Mouse (Mus musculus) neural tube, embryonic 14.5 days (tissue): Measurements from ENCODE around the gene Trim67. TPM values are rescaled to one million over a fixed set of nuclear protein-coding genes. Genes with fewer than 3 reads are reported as not detected.

Experiments
- ATAC-seq: fragments of 200-750 bp; cut with Nextera tagmentation; 2 replicates; pipeline ENCODE4 v1.8.0; 2017; ENCODE audit warnings: low read depth, mild to moderate bottlenecking, moderate TSS enrichment, moderate library complexity
- H3K27ac ChIP-seq: fragments of 300-500 bp; sonication (generic); 2 replicates; pipeline ENCODE4 v1.5.1; 2014; ENCODE audit warnings: low read depth, mild to moderate bottlenecking, control low read depth, low read length, moderate library complexity, mixed read lengths
- H3K27me3 ChIP-seq: fragments of 300-500 bp; sonication (generic); 2 replicates; pipeline ENCODE4 v1.6.1; 2014; ENCODE audit warnings: low read length; ENCODE audit not compliant: control insufficient read depth, insufficient read depth
- H3K36me3 ChIP-seq: fragments of 300-500 bp; sonication (generic); 2 replicates; pipeline ENCODE4 v1.6.1; 2014; ENCODE audit warnings: low read length, mixed read lengths; ENCODE audit not compliant: control insufficient read depth, insufficient read depth
- H3K4me1 ChIP-seq: fragments of 300-500 bp; sonication (generic); 2 replicates; pipeline ENCODE4 v1.6.1; 2014; ENCODE audit warnings: low read length; ENCODE audit not compliant: control insufficient read depth, insufficient read depth
- H3K4me2 ChIP-seq: fragments of 300-500 bp; sonication (generic); 2 replicates; pipeline ENCODE4 v1.6.1; 2014; ENCODE audit warnings: mild to moderate bottlenecking, low read depth, low read length, control low read depth
- H3K4me3 ChIP-seq: fragments of 300-500 bp; sonication (generic); 2 replicates; pipeline ENCODE4 v1.5.1; 2014; ENCODE audit warnings: low read depth, low read length, control low read depth, mixed read lengths
- H3K9ac ChIP-seq: fragments of 300-500 bp; sonication (generic); replicated peaks from 2 replicates; pipeline ENCODE4 v1.6.1; 2014; ENCODE audit warnings: low read depth, mild to moderate bottlenecking, control low read depth, low read length, mixed read lengths
- H3K9me3 ChIP-seq: fragments of 300-500 bp; sonication (generic); 2 replicates; pipeline ENCODE4 v1.6.1; 2016; ENCODE audit warnings: low read length; ENCODE audit not compliant: control insufficient read depth
- WGBS: fragments of 180-500 bp; shearing (Covaris S2); extraction: QIAGEN DNeasy Blood & Tissue Kit; methylation state at CpG from one replicate; pipeline ENCODE4 v1.1.7; 2014; 5-methylcytosine and 5-hydroxymethylcytosine counted together
- polyA plus RNA-seq: library from polyadenylated mRNA; unstranded; fragments of >200 nt; fragmentation: Nextera tagmentation; extraction: Ambion mirVana; gene quantifications from 2 replicates; pipeline ENCODE4 v1.2.1, GENCODE M21; 2014

Gene Trim67
- polyA plus RNA-seq, 1 experiment from 2014 or later, result 42.7 TPM

GRCm38 (mm10) chr8:124805990-124806389 is 13.1 kb downstream of the Trim67 start:
- Histone ChIP-seq H3K9me3 (no peaks in the 10 kb centered on the region), H3K27ac (no peak overlapping the region), H3K9ac (no peak overlapping the region), H3K27me3 (no peaks in the 10 kb centered on the region), H3K36me3 (no peaks in the 10 kb centered on the region), H3K4me3 (no peak overlapping the region), H3K4me2 (no peak overlapping the region), H3K4me1 (peaks cover 6% of the 10 kb centered on the region; the same call in 1 of the 2 replicates)
- 77% methylated on average over 4 of the region's 4 CpGs for WGBS
- ATAC-seq, result no peak

- ATAC-seq, result no peak
- WGBS, result 65% methylated on average over 2 of the region's 2 CpGs
- no peaks in the 10 kb centered on the region for H3K9me3 ChIP-seq
- peaks cover 7% of the 10 kb centered on the region; the same call in 1 of the 2 replicates for H3K4me1 ChIP-seq
- H3K4me2 ChIP-seq, result no peak overlapping the region
- H3K36me3 ChIP-seq, result no peaks in the 10 kb centered on the region
- no peak overlapping the region for H3K4me3 ChIP-seq
- H3K9ac ChIP-seq, result no peak overlapping the region
- no peaks in the 10 kb centered on the region for H3K27me3 ChIP-seq
- no peak overlapping the region for H3K27ac ChIP-seq
Measured at GRCm38 (mm10) chr8:124809419-124809818, 16.5 kb downstream of the Trim67 start.

DNA sequence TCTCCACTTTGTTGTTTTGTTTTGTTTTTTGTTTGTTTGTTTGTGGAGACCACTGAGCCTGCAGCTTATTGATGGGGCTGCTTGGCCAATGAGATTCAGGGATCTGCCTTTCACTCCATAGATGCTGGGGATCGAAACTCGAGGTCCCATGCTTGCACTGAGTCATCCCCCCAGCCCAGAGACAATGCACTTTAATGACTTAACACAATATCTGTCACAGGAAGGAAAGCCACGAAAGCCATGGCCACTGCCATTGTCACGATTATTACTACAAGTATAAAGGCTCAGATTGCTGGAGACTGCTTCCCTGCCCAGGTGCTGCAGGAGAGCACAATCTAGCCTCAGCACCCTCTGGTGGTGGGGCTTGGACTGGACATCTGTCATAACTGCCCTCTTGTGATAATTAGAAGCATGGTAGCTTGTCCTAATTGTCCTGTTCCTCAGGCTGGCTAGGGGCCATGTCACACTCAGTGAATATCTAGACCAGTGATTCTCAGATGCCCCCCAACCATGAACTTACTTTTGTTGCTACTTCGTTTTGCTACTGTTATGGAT is 17.2 kb downstream of the Trim67 start:
- no peak overlapping the region for H3K4me2 ChIP-seq
- peaks cover 2% of the 10 kb centered on the region; the same call in 1 of the 2 replicates for H3K36me3 ChIP-seq
- peaks cover 7% of the 10 kb centered on the region; the same call in 1 of the 2 replicates for H3K4me1 ChIP-seq
- no peak overlapping the region for H3K9ac ChIP-seq
- no peak for ATAC-seq
- H3K27ac ChIP-seq, result no peak overlapping the region
- no peak overlapping the region for H3K4me3 ChIP-seq
- 65% methylated on average over 5 of the region's 5 CpGs for WGBS
- H3K9me3 ChIP-seq, result no peaks in the 10 kb centered on the region
- no peaks in the 10 kb centered on the region for H3K27me3 ChIP-seq

DNA sequence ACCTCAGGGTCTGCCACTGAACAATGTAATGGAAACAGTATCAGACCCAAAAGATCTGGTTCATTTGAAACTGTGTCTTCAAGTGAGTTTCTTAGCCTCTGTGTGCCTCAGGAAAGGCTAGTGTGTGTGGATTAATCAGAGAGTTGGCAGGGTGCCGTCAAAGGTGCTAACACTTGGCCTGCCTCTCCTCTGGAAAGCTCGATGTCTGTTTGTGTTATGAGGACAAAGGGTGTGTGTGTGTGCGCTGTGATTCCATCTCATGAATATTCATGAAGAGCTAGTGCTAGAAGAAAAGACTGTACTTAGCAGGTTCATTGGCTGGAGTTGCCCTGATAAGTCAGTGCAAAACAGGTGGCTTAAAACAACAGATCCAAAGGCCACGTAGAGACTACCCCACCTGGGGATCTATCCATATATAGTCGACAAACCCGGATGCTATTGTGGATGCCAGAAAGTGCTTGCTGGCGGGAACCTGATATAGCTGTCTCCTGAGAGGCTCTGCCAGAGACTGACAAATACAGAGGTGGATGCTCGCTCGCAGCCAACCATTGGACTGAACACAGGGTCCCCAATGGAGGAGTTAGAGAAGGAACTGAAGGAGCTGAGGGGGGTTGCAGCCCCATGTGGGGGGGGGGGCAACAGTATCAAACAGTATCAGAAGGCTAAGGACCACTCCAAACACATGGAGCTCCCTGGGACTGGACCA is 17.9 kb downstream of the Trim67 start:
- no peak overlapping the region for H3K9ac ChIP-seq
- H3K27me3 ChIP-seq, result no peaks in the 10 kb centered on the region
- no peak overlapping the region for H3K4me3 ChIP-seq
- WGBS, result 32% methylated on average over 9 of the region's 9 CpGs
- H3K36me3 ChIP-seq, result peaks cover 9% of the 10 kb centered on the region
- no peak overlapping the region for H3K27ac ChIP-seq
- ATAC-seq, result peak; percentile 44; the same call in 1 of the 2 replicates
- peaks cover 7% of the 10 kb centered on the region; the same call in 1 of the 2 replicates for H3K4me1 ChIP-seq
- no peak overlapping the region for H3K4me2 ChIP-seq
- no peaks in the 10 kb centered on the region for H3K9me3 ChIP-seq

DNA sequence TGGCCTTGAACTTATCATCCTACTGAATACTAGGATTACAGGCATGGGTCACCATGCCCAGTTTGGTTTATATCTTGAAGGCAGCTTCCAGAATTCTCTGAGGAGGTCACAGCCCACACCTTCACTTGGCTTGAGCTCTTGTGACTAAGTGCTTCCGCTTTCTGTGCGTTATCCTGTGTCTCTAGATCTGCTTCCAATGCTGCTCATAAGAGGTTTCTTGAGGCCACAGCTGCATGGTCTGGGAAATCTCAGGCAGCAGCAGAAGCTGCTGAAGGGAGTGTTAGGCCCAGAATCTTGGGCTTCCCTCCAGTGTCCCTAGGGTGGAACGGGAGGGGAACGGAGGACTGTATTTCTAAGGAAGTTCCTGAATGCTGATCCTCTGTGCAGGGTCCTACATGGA is 20.4 kb downstream of the Trim67 start:
- Histone ChIP-seq H3K4me1 (peaks cover 7% of the 10 kb centered on the region; the same call in 1 of the 2 replicates), H3K27me3 (no peaks in the 10 kb centered on the region), H3K36me3 (peaks cover 21% of the 10 kb centered on the region), H3K4me2 (no peak overlapping the region), H3K9ac (no peak overlapping the region), H3K27ac (no peak overlapping the region), H3K4me3 (no peak overlapping the region), H3K9me3 (no peaks in the 10 kb centered on the region)
- no peak for ATAC-seq
- 96% methylated on average over 4 of the region's 4 CpGs for WGBS

DNA sequence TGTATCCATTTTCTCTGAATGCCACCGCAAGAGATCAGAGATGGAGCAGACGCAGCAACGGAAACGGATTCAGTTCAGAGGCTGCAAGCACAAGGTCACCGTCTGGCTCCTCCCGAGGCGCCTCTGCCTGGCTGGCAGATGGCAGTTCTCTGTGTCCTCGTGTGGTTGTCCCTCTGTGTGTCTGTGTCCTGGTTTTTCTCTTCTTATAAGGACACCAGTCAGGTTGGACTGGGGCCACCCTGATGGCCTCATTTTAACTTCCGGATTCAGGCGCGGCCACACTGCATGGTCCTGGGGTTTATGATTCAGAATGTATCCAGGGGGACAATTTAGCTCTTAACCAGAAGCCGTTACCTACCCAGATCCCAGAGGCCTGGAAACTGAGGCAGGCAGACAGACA is 23.0 kb downstream of the Trim67 start:
- Histone ChIP-seq H3K36me3 (peaks cover 24% of the 10 kb centered on the region), H3K4me2 (no peak overlapping the region), H3K4me1 (peaks cover 2% of the 10 kb centered on the region; the same call in 1 of the 2 replicates), H3K9me3 (no peaks in the 10 kb centered on the region), H3K27me3 (no peaks in the 10 kb centered on the region), H3K4me3 (no peak overlapping the region), H3K27ac (no peak overlapping the region), H3K9ac (no peak overlapping the region)
- 88% methylated on average over 12 of the region's 12 CpGs for WGBS
- ATAC-seq, result no peak

- no peak for ATAC-seq
- Histone ChIP-seq H3K4me1 (no peaks in the 10 kb centered on the region), H3K4me3 (no peak overlapping the region), H3K9ac (no peak overlapping the region), H3K27me3 (no peaks in the 10 kb centered on the region), H3K9me3 (no peaks in the 10 kb centered on the region), H3K36me3 (peaks cover 24% of the 10 kb centered on the region), H3K4me2 (no peak overlapping the region), H3K27ac (no peak overlapping the region)
- 94% methylated on average over 11 of the region's 11 CpGs for WGBS
Measured at GRCm38 (mm10) chr8:124816866-124817265, 24.0 kb downstream of the Trim67 start.

GRCm38 (mm10) chr8:124817361-124817760 is 24.5 kb downstream of the Trim67 start:
- no peaks in the 10 kb centered on the region for H3K27me3 ChIP-seq
- H3K4me1 ChIP-seq, result no peaks in the 10 kb centered on the region
- H3K4me2 ChIP-seq, result no peak overlapping the region
- WGBS, result 89% methylated on average over 3 of the region's 3 CpGs
- no peaks in the 10 kb centered on the region for H3K9me3 ChIP-seq
- no peak overlapping the region for H3K9ac ChIP-seq
- ATAC-seq, result no peak
- no peak overlapping the region for H3K27ac ChIP-seq
- no peak overlapping the region for H3K4me3 ChIP-seq
- peaks cover 28% of the 10 kb centered on the region for H3K36me3 ChIP-seq

DNA sequence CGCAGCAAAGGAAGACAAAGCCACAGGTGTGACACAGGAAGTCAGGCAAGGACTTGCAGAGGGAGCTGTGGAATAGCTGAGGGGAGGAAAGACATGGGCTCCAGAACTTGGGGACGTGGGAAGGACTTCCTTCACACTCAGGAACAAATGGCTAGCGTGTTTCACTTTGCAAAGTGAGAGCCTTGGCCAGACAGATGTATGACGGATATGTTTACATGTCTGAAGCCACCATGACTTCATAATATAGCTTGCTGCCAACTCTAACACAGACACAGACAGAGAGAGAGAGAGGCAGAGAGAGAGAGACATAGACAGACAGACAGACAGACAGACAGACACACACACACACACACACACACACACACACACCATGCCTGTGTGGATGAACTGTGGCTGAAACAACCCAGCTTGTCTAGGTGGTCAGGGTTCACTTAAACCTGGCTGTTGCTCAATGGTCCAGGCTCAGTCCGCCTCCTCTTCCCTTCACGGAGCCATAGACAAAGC is 26.8 kb downstream of the Trim67 start:
- Histone ChIP-seq H3K27me3 (no peaks in the 10 kb centered on the region), H3K9ac (no peak overlapping the region), H3K4me2 (no peak overlapping the region), H3K27ac (no peak overlapping the region), H3K4me3 (no peak overlapping the region), H3K4me1 (no peaks in the 10 kb centered on the region), H3K36me3 (peaks cover 44% of the 10 kb centered on the region), H3K9me3 (no peaks in the 10 kb centered on the region)
- WGBS, result 76% methylated on average over 6 of the region's 6 CpGs
- no peak for ATAC-seq
